Mouse (Mus musculus): Measurements from ENCODE around the gene Ap2a2.

GRCm38 (mm10) chr7:141625120-141625810 is 63.3 kb downstream of the Ap2a2 start:
- no peak for TF ChIP-seq CTCF (IDR thresholded peaks at IDR 0.05)
- no peak for TF ChIP-seq POLR2A (IDR thresholded peaks at IDR 0.05; ENCODE audit: insufficient read depth, low read depth, low read length)

Measured in heart, adult 2 months (tissue).